Comparison of ENCODE assay signal across 24 mouse cellular contexts in the genomic region with DNA sequence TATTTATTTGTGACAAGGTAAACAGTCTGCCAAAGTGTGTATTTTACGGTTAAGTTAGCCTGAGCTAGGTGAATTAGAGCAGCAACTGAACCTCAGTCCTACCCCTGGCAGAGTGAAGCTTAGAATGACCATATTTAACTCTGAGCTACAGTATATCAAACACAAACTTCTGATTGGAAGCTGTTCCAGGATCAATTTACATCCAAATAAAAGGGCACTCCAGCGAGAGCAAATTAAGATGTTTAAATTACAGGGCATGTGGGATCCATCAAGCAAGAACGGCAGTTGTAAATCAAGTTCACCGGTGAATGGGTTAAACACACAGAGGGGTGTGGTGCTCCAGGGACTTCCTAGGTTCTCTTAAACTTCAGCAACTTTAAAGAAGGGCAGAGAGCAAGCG. TPM values are rescaled to one million over a fixed set of nuclear protein-coding genes. Genes with fewer than 3 reads are reported as not detected.
A peak's percentile ranks its signal among the peaks of the same experiment; 100 is the strongest.
DNase-seq lines count a peak whose midpoint lies in the region; ATAC-seq and TF ChIP-seq lines count a peak whose summit lies in the region.
"Had no signal": no experiment of that assay in that cellular context is flagged by ENCODE, and none has a peak within 500 bp of the region (broad histone marks: within the 10 kb centered on the region; RNA-seq: fewer than 3 reads in every experiment).

No protein-coding gene starts in this region.

- no peaks in the 10 kb centered on the region for H3K4me1 ChIP-seq in kidney, postnatal 0 days (replicated peaks; ENCODE audit: insufficient read depth, low read length)
- no peaks in the 10 kb centered on the region for H3K4me1 ChIP-seq in embryonic facial prominence, embryonic 11.5 days (ENCODE audit: control insufficient read depth, insufficient read depth, low read length)
- peaks cover 66% of the 10 kb centered on the region for H3K4me1 ChIP-seq in limb, embryonic 10.5 days
- H3K4me1 ChIP-seq in stomach, embryonic 14.5 days (ENCODE audit: control insufficient read depth, insufficient read depth, low read length), result peaks cover 10% of the 10 kb centered on the region; the same call in 1 of the 2 replicates
- H3K4me1 ChIP-seq in hindbrain, postnatal 0 days (ENCODE audit: insufficient read depth, low read length), result no peaks in the 10 kb centered on the region
- H3K4me1 ChIP-seq: hindbrain, embryonic 12.5 days; megakaryocyte, embryonic 14.5 days; midbrain, embryonic 15.5 days had no signal

- TF ChIP-seq CTCF in kidney, postnatal 0 days (IDR thresholded peaks at IDR 0.05; ENCODE audit: low read depth), result no peak
- no peak for TF ChIP-seq CTCF in hindbrain, postnatal 0 days (IDR thresholded peaks at IDR 0.05; ENCODE audit: low read depth)

- no peak for ATAC-seq in kidney, postnatal 0 days (replicated peaks; ENCODE audit: low FRiP score, low read depth)
- peak; percentile 67 for ATAC-seq in embryonic facial prominence, embryonic 11.5 days (replicated peaks; ENCODE audit: insufficient number of reproducible peaks, low FRiP score, low TSS enrichment, low read depth)
- ATAC-seq in stomach, embryonic 14.5 days (ENCODE audit: insufficient number of reproducible peaks, insufficient read depth, low FRiP score, low read depth), result no peak
- no peak for ATAC-seq in hindbrain, postnatal 0 days
- ATAC-seq: forebrain, embryonic 16.5 days; midbrain, embryonic 15.5 days had no signal

- WGBS in kidney, postnatal 0 days, result 9% methylated on average over 5 of the region's 5 CpGs
- WGBS in embryonic facial prominence, embryonic 11.5 days, result 16% methylated on average over 5 of the region's 5 CpGs
- 8% methylated on average over 5 of the region's 5 CpGs for WGBS in limb, embryonic 10.5 days
- WGBS in stomach, embryonic 14.5 days, result 3% methylated on average over 5 of the region's 5 CpGs
- 40% methylated on average over 5 of the region's 5 CpGs for WGBS in hindbrain, postnatal 0 days

- H3K9ac ChIP-seq in kidney, postnatal 0 days (ENCODE audit: low read depth, low read length), result no peak overlapping the region
- H3K9ac ChIP-seq in embryonic facial prominence, embryonic 11.5 days (replicated peaks; ENCODE audit: low read length), result no peak overlapping the region
- H3K9ac ChIP-seq in stomach, embryonic 14.5 days (replicated peaks; ENCODE audit: low read depth, low read length), result no peak overlapping the region
- H3K9ac ChIP-seq in hindbrain, postnatal 0 days (replicated peaks; ENCODE audit: low read length), result no peak overlapping the region
- H3K9ac ChIP-seq: heart, embryonic 12.5 days; hindbrain, embryonic 12.5 days; midbrain, embryonic 15.5 days had no signal

- H3K9me3 ChIP-seq in kidney, postnatal 0 days (replicated peaks; ENCODE audit: low read length), result no peaks in the 10 kb centered on the region
- no peaks in the 10 kb centered on the region for H3K9me3 ChIP-seq in embryonic facial prominence, embryonic 11.5 days (replicated peaks; ENCODE audit: control insufficient read depth, low read length)
- H3K9me3 ChIP-seq in limb, embryonic 10.5 days (replicated peaks), result no peaks in the 10 kb centered on the region
- no peaks in the 10 kb centered on the region for H3K9me3 ChIP-seq in stomach, embryonic 14.5 days (ENCODE audit: control insufficient read depth, low read depth, low read length)
- no peaks in the 10 kb centered on the region for H3K9me3 ChIP-seq in hindbrain, postnatal 0 days (ENCODE audit: low read length)
- H3K9me3 ChIP-seq: heart, embryonic 12.5 days; hindbrain, embryonic 12.5 days; megakaryocyte, embryonic 14.5 days; midbrain, embryonic 15.5 days had no signal

- H3K27ac ChIP-seq in kidney, postnatal 0 days, result no peak overlapping the region
- H3K27ac ChIP-seq in embryonic facial prominence, embryonic 11.5 days (replicated peaks; ENCODE audit: low read depth, low read length), result no peak overlapping the region
- peak overlapping the region; percentile 87 for H3K27ac ChIP-seq in limb, embryonic 10.5 days
- H3K27ac ChIP-seq in stomach, embryonic 14.5 days (ENCODE audit: low read length), result no peak overlapping the region
- no peak overlapping the region for H3K27ac ChIP-seq in hindbrain, postnatal 0 days
- H3K27ac ChIP-seq: hindbrain, embryonic 12.5 days; midbrain, embryonic 15.5 days had no signal

- H3K4me2 ChIP-seq in kidney, postnatal 0 days (ENCODE audit: low read length), result peak overlapping the region; percentile 15
- no peak overlapping the region for H3K4me2 ChIP-seq in embryonic facial prominence, embryonic 11.5 days (ENCODE audit: low read depth, low read length)
- H3K4me2 ChIP-seq in stomach, embryonic 14.5 days (replicated peaks; ENCODE audit: low read depth, low read length), result peak overlapping the region; percentile 12; the same call in 1 of the 2 replicates
- H3K4me2 ChIP-seq in hindbrain, postnatal 0 days (ENCODE audit: low read depth, low read length), result no peak overlapping the region
- H3K4me2 ChIP-seq: heart, embryonic 12.5 days; hindbrain, embryonic 12.5 days; liver, embryonic 11.5 days; midbrain, embryonic 15.5 days had no signal

- peak; percentile 38 for DNase-seq in kidney, postnatal 0 days (ENCODE audit: low spot score)
- no peak for DNase-seq in kidney, postnatal 36 days
- peak; percentile 83 for DNase-seq in embryonic facial prominence, embryonic 11.5 days (ENCODE audit: low spot score)
- peak; percentile 73 for DNase-seq in limb, embryonic 10.5 days (ENCODE audit: low spot score)
- no peak for DNase-seq in hindbrain, postnatal 0 days (ENCODE audit: low spot score)
- DNase-seq in right cerebral cortex, postnatal 10 days (ENCODE audit: low spot score in 2 of 2), result no peak
- DNase-seq in left cerebral cortex, postnatal 25 days (ENCODE audit: low spot score in 2 of 2), result no peak
- DNase-seq: B cell, adult 2 months; cerebellum, adult 8-10 months; heart, postnatal 14 days; kidney, postnatal 25 days; lung, adult 2 months; thymus, postnatal 36 days had no signal

- H3K36me3 ChIP-seq in kidney, postnatal 0 days (ENCODE audit: insufficient read depth, low read length), result no peaks in the 10 kb centered on the region
- H3K36me3 ChIP-seq in embryonic facial prominence, embryonic 11.5 days (replicated peaks; ENCODE audit: control insufficient read depth, insufficient read depth, low read depth, low read length), result no peaks in the 10 kb centered on the region
- no peaks in the 10 kb centered on the region for H3K36me3 ChIP-seq in limb, embryonic 10.5 days
- no peaks in the 10 kb centered on the region for H3K36me3 ChIP-seq in stomach, embryonic 14.5 days (ENCODE audit: control insufficient read depth, insufficient read depth, low read length)
- no peaks in the 10 kb centered on the region for H3K36me3 ChIP-seq in hindbrain, postnatal 0 days (ENCODE audit: insufficient read depth, low read length)
- H3K36me3 ChIP-seq: heart, embryonic 12.5 days; hindbrain, embryonic 12.5 days; midbrain, embryonic 15.5 days had no signal

- no peaks in the 10 kb centered on the region for H3K27me3 ChIP-seq in kidney, postnatal 0 days (ENCODE audit: insufficient read depth, low read length)
- H3K27me3 ChIP-seq in embryonic facial prominence, embryonic 11.5 days (ENCODE audit: control insufficient read depth, insufficient read depth, low read length), result no peaks in the 10 kb centered on the region
- H3K27me3 ChIP-seq in limb, embryonic 10.5 days (ENCODE audit: low read depth, poor library complexity, severe bottlenecking), result no peaks in the 10 kb centered on the region
- no peaks in the 10 kb centered on the region for H3K27me3 ChIP-seq in stomach, embryonic 14.5 days (ENCODE audit: control insufficient read depth, insufficient read depth, low read length)
- H3K27me3 ChIP-seq in hindbrain, postnatal 0 days (ENCODE audit: insufficient read depth, low read length), result no peaks in the 10 kb centered on the region
- H3K27me3 ChIP-seq: heart, embryonic 12.5 days; megakaryocyte, embryonic 14.5 days had no signal

- intact Hi-C loops in left cerebral cortex, postnatal 25 days (cut with DNase I), result no loop called here

- no peak overlapping the region for H3K4me3 ChIP-seq in kidney, postnatal 0 days (replicated peaks; ENCODE audit: low read depth, low read length)
- H3K4me3 ChIP-seq in embryonic facial prominence, embryonic 11.5 days (ENCODE audit: low read depth, low read length), result no peak overlapping the region
- peak overlapping the region; percentile 23; the same call in 1 of the 2 replicates for H3K4me3 ChIP-seq in limb, embryonic 10.5 days
- no peak overlapping the region for H3K4me3 ChIP-seq in stomach, embryonic 14.5 days (ENCODE audit: low read depth, low read length)
- no peak overlapping the region for H3K4me3 ChIP-seq in hindbrain, postnatal 0 days (ENCODE audit: low read length)
- H3K4me3 ChIP-seq: heart, embryonic 12.5 days; hindbrain, embryonic 12.5 days; megakaryocyte, embryonic 14.5 days; midbrain, embryonic 15.5 days; myocyte had no signal

RNA-seq across cellular contexts. Expression of a gene that starts 42.7 kb away (rescaled TPM):
- 23.5 and 24.3 TPM in 2 replicates for polyA plus RNA-seq in kidney, postnatal 0 days (2015; fragmentation: Nextera tagmentation; extraction: Ambion mirVana)
- 73.6 and 78.6 TPM in 2 replicates for polyA plus RNA-seq in embryonic facial prominence, embryonic 11.5 days (2014; fragmentation: Nextera tagmentation; extraction: Ambion mirVana)
- 87.4 and 111 TPM in 2 replicates for polyA plus RNA-seq in limb, embryonic 10.5 days (2016; fragmentation: Nextera tagmentation; extraction: Ambion mirVana)
- polyA plus RNA-seq in stomach, embryonic 14.5 days (2014; fragmentation: Nextera tagmentation; extraction: Ambion mirVana), result 1.6 and 2.0 TPM in 2 replicates
- 9.5 and 10.6 TPM in 2 replicates for total RNA-seq in hindbrain, postnatal 0 days (2014; rRNA removed)
- polyA plus RNA-seq in hindbrain, postnatal 0 days (2015; fragmentation: Nextera tagmentation; extraction: Ambion mirVana), result 9.3 and 9.9 TPM in 2 replicates
- total RNA-seq in left cerebral cortex, postnatal 25 days (2021), result 10 to 100 TPM; 27.7 to 31.1 TPM
- total RNA-seq: common myeloid progenitor, adult 5-6 weeks; granulocyte monocyte progenitor cell, adult 5-6 weeks; neutrophil, adult 5-6 weeks had no signal

Comparison
In these comparisons a context has a peak if more than half of its experiments do, and no peak if none do; other contexts are left out.
1. DNase-seq: peak in kidney, postnatal 0 days (single experiment), embryonic facial prominence, embryonic 11.5 days (single experiment) and limb, embryonic 10.5 days (single experiment); none in kidney, postnatal 36 days (0 of 2), hindbrain, postnatal 0 days (single experiment), right cerebral cortex, postnatal 10 days (0 of 2) and left cerebral cortex, postnatal 25 days (0 of 2).
2. H3K4me2 ChIP-seq: peak in kidney, postnatal 0 days (single experiment) and stomach, embryonic 14.5 days (single experiment); none in embryonic facial prominence, embryonic 11.5 days (single experiment) and hindbrain, postnatal 0 days (single experiment).